Mouse (Mus musculus) granulocyte monocyte progenitor cell, adult 5-6 weeks (primary cell): Measurements from ENCODE around the gene Sar1a. TPM values are rescaled to one million over a fixed set of nuclear protein-coding genes. Genes with fewer than 3 reads are reported as not detected.

Experiments
- ATAC-seq: replicated peaks from 2 replicates; pipeline ENCODE4 v1.8.0; 2016; ENCODE audit warnings: mild to moderate bottlenecking, moderate TSS enrichment, inconsistent platforms; ENCODE audit not compliant: poor library complexity, severe bottlenecking
- total RNA-seq, 2 experiments: library from RNA; stranded (forward) in 1 of 2; stranded (reverse) in 1 of 2; fragments of 200-712, 200-1000 nt in 1 of 2; fragments of >200 nt in 1 of 2; fragmentation: Nextera tagmentation in 1 of 2; gene quantifications; 2 replicates each; pipeline ENCODE4 v1.2.3; 2014 to 2017

The Sar1a gene
- total RNA-seq, 2 experiments from 2014 or later: 79.8 to 88.5 TPM

DNA sequence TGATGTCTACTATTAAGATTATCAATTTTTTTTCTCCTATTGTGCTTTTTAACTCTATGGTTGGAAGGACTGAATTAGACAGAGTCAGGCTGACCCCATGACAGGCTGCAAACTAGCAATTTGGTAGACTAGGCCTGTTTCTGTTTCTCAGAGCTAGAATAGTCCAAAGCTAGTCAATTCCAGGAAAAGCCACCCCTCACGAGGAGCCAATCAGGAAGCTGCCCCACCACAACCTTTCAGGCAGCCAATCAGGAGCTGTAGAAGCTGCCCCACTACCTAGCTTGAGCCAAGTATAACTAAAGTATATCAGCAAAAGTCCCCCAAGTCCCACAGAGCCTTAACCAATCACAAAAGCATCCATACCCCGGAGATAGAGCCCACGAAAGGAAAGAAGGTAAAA lies 4.2 kb upstream of the Sar1a start:
- no peak for ATAC-seq

DNA sequence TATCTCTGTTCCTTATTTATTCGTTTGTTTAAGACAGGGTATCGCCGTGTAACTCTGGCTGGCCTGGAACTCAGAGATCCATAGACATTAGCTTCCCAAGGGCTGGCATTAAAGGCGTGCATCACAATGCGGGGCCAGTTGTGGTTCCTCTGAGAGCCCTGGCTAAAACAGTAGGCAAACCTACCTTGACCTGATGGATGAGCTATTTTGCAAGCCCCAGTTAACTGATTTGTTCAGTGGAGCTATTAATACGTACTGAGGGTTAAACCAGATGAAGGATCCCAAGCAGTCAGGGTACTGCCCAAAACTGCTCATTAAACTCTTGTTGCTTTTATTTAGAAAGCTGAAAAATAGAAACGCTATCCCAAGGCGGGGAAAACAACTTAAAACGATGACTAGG lies 554 bp upstream of the Sar1a start:
- ATAC-seq: 0 out of 2 replicates have a peak, but pooled peaks have one; percentile 1

DNA sequence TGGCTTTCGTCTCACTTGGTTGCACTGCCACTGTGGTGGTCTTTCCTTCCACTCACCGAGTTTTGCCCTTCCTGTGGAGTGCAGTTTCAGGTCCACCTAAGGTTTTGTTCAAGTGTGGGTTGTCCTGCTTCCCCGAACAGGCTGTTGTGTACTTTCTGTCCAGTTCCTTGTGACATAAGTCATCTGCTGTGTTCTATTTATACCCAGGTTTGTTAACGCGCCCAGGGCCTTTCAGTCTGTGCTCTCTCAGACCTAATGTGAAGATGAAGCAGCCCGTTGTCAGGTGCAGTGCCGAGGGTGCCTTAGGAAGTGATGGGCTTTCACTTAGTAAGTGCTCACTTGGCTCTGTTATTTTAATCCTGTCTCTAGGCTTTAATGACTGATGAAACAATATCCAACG lies 9.3 kb downstream of the Sar1a start:
- no peak for ATAC-seq

DNA sequence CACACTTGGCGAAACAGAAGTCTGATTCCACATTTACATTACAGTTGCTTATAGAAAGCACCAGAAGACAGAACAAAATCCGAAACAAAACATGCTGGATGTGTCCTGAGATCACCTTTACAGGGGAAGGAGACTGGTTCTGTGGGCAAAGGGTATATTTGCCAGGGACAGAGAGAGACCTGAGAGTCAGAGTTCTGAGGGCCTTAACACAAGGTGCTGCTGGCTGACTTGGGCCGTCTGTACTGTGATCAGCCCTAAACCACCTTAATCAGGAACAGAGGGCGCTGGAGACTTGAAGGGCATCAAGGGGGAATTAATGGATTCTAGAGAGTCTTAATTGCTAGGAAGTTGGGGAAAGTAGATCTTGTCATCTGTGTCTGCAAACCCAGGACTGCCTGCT lies 13.5 kb downstream of the Sar1a start:
- no peak for ATAC-seq

DNA sequence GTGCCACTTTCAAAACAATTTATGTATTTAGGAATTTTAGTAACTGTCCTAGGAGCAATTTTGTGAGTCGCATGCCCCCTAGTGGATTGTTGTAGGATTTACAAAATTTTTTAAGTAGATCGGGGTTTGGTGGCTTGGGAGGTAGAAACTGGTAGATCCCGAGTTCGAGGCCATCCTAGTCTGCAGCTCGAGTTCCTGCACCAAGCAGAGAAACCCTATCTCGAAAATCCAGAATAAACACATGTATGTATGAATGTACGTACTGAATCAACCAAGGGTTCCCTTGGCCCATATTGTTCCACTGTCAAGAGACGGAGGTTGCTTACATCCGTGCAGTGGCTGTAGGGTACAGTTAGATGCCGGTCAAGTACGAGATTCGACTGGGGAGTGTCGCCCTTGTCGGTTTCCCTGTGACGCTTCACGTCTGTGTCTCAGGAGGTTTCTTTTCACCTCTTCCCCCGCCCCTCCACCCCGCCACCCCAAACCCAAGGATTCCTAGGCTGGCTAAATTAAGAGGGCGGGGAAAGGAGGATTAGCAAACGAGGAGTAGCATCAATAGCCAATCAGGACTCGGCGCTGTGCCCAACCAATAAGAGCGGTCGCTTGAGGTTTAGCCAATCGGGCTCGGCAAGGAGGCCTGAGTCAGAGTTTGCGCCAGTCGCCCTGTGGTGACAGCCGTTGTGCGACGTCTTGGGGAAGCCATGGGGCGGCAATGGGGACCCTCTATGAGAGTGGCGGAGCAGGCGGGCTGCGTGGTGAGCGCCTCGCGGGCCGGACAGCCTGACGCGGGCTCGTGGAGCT lies 15.0 kb downstream of the Sar1a start, which contains the start of gene Tysnd1:
Gene Tysnd1, plus strand, starts transcription at position 645 of the 801 bp plus-strand sequence.
- peak; percentile 93 for ATAC-seq

DNA sequence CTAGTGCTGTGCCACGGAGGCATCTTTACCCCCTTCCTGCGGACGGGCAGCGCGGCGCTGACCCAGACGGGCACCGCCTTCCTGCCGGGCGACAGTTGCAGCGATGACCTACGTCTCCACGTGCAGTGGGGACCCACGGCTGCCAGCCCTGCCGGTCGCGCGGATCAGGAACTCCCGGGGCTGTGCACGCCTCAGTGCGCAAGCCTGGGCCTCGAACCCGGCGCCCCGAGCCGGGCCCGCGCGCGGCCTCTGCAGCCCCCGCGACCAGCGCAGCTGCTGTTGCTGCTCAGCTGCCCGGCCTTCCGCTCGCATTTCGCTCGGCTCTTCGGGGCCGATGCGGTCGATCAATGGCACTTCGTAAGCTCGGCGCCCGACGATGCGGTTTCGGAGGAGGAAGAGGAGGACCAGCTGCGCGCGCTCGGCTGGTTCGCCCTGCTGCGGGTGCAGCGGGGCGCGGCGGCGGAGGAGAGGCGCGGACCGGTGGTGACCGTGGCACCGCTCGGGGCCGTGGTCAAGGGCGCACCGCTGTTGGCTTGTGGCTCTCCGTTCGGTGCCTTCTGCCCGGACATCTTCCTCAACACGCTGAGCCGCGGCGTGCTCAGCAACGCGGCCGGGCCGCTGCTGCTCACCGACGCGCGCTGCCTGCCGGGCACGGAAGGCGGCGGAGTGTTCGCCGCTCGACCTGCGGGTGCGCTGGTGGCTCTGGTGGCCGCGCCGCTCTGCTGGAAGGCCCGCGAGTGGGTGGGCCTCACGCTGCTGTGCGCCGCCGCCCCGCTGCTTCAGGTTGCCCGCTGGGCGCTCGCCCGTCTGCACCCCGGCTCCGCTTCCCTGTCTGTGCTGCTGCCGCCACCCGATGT lies 15.8 kb downstream of the Sar1a start:
- ATAC-seq: peak; percentile 20

DNA sequence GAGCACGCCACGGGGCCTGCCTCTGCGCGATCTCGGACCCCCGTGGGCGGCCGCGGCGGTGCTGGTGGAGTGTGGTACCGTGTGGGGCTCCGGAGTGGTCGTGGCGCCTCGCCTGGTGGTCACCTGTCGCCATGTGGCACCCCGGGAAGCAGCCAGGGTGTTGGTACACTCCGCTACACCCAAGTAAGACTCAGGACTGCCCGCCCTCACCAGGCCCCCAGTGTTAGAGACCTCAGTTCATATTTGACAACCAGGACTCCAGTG lies 16.4 kb downstream of the Sar1a start:
- no peak for ATAC-seq

DNA sequence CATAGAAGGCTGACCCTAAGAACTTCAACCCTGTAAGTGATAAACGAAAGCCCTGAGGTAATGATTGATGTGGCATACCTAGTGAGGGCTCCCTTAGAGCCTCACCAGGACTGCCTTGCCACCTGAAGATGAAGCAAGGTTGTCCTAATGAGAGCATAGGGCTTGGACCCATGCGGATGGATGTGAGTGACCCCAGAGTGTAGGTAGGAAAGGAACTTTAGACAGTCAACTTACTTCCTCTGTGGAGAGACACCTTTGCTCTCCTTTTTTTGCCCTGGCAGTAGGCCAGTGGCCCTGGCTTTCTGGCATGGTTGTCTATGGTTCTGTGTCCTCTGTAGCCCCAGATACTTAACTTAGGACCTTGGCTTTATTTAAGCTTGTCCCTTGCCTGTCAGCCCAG lies 16.9 kb downstream of the Sar1a start:
- no peak for ATAC-seq

DNA sequence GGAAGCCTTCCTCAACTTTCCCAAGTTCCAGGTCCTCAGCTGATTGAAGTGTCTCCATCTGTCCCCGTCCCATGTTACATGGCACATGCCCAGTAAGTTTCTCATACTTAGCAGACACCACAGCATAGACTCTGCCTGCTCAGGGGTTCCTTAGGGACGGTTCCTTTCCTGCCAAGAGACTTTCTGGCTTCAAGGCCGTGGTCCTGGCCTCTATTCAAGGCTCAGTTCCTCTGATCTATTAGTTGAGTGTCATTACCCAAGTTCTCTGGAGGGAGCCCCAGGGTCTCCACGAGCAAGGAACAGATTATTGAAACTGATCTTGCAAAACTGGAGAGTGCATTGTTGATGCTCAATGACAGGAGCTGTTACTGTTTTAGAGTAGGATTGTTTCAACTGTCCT lies 24.6 kb downstream of the Sar1a start:
- no peak for ATAC-seq

DNA sequence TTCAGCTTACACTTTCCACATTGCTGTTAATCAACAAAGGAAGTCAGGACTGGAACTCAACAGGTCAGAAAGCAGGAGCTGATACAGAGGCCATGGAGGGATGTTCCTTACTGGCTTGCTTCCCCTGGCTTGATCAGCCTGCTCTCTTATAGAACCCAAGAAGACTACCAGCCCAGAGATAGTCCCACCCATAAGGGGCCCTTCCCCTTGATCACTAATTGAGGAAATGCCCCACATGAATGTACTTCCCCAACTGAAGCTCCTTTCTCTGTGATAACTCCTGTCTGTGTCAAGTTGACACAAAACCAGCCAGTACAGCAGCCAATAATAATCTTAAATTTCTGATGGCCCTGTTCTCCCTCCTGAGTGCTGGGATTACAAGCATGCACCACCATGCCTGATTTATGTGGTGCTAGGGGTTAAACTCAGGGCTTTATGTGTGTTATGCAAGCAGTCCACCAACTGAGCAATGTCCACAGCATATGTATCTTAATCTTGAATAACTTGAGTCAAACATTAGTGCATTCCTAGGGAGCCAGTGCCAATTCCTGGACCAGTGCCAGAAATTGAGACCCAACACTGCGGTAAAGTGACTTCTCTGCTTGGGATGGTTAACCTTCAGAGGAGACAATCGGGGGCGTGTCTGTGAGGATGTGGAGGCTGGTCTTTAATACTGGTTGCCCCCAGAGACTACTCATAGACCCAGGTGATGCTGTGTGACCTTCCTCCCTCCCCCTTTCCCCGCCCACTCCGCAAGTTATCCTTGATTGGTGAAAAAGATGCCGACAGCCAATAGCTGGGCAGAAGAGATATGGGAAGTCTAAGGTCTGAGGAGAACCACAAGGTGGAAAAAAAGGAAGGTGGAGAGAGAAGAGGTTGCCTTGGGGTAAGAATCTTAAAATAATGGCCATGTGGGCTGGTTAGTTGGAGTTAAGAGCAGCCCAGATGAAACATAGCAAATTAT lies 26.6 kb downstream of the Sar1a start:
- ATAC-seq: 0 out of 2 replicates have a peak, but pooled peaks have one; percentile 7

DNA sequence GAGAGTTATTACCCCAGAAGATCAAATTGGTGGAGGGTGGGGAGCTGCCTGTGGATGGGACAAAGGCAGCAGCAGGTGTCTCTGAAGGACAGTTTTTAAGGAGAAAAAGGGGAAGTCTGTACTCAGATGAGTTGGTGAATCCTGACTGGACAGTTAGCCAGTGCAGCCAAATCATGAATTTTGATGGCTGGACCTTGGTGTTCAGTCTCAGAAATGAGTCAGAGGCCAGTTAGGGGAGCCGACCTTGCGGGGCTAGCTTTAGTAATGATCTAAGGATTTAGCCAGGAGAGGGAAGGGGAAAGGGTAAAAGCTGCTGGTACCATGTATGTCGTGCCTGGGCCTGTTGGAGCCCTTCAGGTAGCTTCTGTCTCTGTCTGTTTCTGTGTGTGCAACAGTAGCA lies 33.5 kb downstream of the Sar1a start:
- no peak for ATAC-seq

DNA sequence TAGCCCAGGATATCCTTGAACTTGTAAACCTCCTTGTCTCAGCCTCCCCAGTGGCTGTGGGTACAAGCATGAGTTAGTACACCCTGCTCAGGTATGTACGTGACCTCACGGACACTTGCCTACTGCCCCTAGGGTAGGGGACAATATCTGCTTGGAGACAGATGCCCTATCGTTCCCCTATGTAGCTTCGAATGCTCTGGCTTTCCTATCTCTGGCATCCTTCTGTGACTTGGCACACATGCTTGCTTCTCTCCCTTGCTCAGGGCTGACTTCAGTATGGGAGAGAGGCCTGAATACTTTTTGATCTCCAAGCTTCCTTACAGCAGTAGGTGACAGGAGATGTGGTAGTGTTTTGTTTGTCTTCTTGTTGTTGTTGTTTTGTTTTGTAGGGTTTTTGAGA lies 34.0 kb downstream of the Sar1a start:
- ATAC-seq: no peak

DNA sequence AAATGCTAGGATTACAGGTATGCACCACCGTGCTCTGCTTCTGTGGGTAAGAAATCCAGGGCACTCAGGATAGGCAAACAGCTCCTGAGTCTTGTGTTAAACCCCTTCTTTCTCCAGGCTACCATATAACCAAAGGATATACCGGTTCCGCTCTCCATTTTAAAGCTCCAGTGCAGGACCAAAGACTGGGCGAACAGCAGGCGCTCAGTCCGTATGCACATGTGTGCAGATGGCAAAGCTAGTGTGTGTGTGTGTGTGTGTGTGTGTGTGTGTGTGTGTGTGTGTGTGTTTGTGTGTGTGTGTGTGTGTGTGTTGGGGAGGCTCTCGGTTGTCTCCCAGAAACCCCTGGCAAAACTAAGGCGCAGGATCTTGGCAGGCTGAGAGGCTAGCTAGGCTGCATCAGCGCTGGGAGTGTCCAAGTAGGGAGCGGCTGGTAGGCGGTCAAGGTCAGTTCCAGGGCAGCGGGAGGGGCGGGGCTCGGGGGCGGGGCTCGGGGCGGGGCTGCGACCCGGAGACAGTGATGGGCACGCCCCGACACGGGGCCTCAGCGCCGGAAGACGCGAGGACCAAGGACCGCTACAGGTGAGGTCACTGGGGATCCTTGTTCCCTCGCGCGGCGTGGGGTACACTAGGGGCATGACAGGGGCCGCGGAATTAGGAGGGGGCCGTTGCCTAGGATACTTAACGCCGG lies 34.8 kb downstream of the Sar1a start, which contains the start of gene Aifm2:
Gene Aifm2, plus strand, starts transcription at position 493 of the 691 bp plus-strand sequence.
- ATAC-seq: peak; percentile 85

DNA sequence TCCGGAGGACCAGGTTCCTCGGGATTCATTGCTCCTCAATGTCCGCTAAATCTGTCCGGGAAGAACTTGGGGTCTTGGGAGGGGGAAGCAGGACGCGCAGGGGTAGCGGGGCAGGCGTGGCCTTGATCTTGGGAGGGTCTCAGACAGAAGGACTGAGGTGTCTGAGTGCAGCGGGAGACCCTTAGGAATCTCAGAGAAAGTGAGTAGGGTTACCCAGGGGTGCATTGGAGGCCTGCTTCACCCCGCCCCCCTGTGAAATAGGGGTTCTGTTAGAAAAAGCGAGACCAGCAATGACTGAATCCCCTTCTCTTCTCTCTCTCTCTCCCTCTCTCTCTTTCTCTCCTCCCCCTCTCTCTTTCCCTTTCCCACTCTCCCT lies 35.4 kb downstream of the Sar1a start:
- no peak for ATAC-seq

DNA sequence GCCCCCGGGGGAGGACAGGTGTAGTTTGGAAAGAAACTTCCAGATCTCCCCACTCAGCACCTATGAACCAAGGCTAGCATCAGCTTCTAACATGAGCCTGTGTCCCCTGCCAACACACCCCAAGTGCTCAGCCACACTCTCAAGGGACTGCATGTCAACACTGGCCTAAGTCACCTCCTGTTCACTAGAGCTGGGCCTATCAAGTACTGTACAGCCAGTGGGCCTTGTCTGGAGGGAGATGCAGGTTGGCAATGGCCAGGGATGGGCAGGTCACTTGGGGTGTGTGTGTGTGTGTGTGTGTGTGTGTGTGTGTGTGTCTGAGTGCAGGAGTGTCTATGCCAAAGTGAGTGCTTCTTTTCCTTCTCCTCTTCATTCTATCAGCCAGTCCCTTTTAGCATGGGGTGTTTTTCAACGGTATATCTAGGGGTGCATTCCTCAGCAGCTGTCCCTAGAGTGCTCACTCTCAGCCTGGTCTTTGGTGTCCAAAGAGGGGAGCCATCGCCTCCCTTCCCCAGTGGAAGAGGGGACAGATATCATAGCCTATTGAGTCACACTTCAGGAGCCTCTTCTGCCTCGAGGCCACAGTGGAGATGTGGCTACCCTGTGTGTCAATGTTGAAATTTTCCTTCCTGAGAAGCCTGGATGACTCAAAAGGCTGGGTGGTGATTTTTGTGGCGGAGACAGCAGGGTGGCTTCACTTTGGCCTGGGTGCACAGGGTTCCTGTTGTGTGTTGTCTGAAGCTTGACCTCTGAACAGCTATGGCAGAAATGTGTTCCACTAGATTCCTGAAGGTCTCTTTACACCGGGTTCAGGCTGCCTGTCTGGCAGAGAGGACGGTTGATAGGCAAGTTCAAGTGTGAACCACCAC lies 36.1 kb downstream of the Sar1a start:
- peak; percentile 73 for ATAC-seq

DNA sequence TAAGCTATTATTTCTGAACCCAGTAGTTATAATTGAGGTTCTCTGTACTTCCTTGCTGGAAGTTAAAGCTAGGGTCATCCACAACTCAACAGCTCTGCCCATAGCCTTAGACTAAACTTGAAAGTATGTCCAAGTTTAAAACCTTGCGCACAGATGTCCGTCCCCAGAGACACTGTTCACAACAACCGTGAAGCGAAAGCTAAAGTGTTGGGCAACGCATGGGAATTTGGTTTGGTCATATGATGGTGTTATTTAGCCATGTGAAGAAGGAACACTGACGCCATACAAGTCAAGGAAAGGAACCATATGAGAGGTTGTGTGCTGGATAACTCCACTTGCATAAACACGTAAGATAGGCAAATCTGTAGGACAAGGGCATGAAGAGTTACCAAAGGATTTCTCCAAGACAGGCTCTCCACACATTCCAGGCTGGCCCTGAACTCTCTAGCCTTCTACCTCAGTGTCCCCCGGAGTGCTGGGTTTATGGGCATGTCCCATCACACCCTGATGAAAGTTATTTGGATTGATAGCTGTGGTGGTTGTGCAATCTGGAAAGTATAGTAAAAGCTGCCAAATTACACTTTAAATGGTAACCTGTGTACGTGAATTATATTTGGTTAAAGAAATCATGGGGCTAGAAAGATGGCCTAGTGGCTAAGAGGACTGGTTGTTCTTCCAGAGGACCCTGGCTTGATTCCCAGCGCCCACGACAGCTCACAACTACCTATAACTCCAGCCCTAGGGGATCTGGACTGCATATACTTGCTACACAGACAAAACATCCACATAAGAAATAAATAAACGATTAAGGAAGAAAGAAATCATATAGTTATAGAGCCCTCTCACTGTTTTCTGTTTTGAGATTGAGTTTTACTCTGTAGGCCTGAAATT lies 37.6 kb downstream of the Sar1a start:
- ATAC-seq: no peak

DNA sequence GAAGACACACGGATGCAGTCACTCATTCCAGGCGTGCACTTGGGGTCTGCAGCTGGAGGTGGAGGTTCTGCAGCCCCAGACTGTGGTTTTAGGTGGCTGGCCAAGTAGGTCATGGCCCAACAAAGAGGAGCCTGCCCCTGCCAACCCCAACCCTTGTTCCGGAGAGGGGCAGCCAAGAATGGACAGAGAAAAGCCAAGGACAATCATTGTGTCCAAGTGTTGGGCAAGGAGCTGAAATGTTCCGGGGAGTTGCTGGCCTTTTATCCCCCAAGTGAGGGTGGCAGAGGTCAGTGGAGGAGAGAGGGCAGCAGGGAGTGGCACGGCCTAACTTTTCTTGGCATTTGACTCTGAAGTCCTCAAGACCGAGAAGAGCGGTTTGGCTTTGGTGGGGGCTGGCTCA lies 40.2 kb downstream of the Sar1a start:
- no peak for ATAC-seq

DNA sequence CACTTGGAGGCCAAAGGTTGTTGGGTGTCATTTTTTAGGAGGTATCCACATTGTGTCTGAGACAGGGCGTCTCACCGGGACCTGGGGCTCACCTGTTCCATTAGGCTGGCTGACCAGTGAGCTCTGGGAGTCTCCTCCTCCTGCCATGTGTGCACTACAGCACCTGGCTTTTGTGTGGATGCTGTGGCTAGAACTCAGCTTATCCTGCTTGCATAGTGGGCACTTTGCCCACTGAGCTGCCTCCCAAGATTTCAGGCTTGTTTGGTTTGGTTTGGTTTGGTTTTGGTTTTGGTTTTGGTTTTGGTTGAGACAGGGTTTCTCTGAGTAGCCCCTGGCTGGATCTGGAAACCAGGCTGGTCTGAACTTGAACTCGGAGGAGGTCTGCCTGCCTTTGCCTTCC lies 42.1 kb downstream of the Sar1a start:
- no peak for ATAC-seq
